Mouse (Mus musculus) ES-E14 (cell line): ENCODE data around the gene Ankrd34c.

Experiments
- CHD2 ChIP-seq: IDR thresholded peaks from 2 replicates; pipeline ENCODE4 v1.6.1; 2014; ENCODE audit warnings: mild to moderate bottlenecking, low read depth, low read length, inconsistent platforms
- HCFC1 ChIP-seq: IDR thresholded peaks from 2 replicates; pipeline ENCODE4 v1.6.1; 2012; ENCODE audit warnings: low read length, inconsistent platforms, borderline replicate concordance; ENCODE audit not compliant: insufficient read depth
- MAFK ChIP-seq: IDR thresholded peaks from 2 replicates; pipeline ENCODE4 v1.6.1; 2014; ENCODE audit warnings: mild to moderate bottlenecking, low read depth, low read length, inconsistent platforms; ENCODE audit not compliant: insufficient read depth
- ZC3H11A ChIP-seq: IDR thresholded peaks from 2 replicates; pipeline ENCODE4 v1.6.1; 2012; ENCODE audit warnings: low read depth, mild to moderate bottlenecking, inconsistent platforms, low read length, borderline replicate concordance
- ZNF384 ChIP-seq: IDR thresholded peaks from 2 replicates; pipeline ENCODE4 v1.6.1; 2012; ENCODE audit warnings: low read depth, low read length, inconsistent platforms

GRCm38 (mm10) chr9:89771153-89771552 lies 32.9 kb upstream of the Ankrd34c start:
- TF ChIP-seq MAFK (no peak), CHD2 (no peak), HCFC1 (no peak), ZNF384 (no peak), ZC3H11A (no peak)
